Comparison of ENCODE assay signal across 14 mouse cellular contexts in genomic region chr13:95484664-95485063, GRCm38 (mm10). TPM values are rescaled to one million over a fixed set of nuclear protein-coding genes. Genes with fewer than 3 reads are reported as not detected.
A peak's percentile ranks its signal among the peaks of the same experiment; 100 is the strongest.
DNase-seq lines count a peak whose midpoint lies in the region; ATAC-seq and TF ChIP-seq lines count a peak whose summit lies in the region.
"Had no signal": no experiment of that assay in that cellular context is flagged by ENCODE, and none has a peak within 500 bp of the region (broad histone marks: within the 10 kb centered on the region; RNA-seq: fewer than 3 reads in every experiment).

No protein-coding gene starts in this region.

- DNase-seq in forebrain, embryonic 11.5 days (ENCODE audit: low spot score), result no peak
- DNase-seq in midbrain, embryonic 14.5 days, result peak; percentile 21
- DNase-seq in midbrain, postnatal 0 days (ENCODE audit: low spot score), result peak; percentile 8
- no peak for DNase-seq in frontal cortex, postnatal 36 days (ENCODE audit: low spot score in 2 of 2)
- DNase-seq: cerebellum, postnatal 14 days; thymus, postnatal 14 days had no signal

- peak; percentile 36; the same call in 1 of the 2 replicates for ATAC-seq in forebrain, embryonic 16.5 days
- no peak for ATAC-seq in forebrain, embryonic 11.5 days (replicated peaks; ENCODE audit: low FRiP score)
- no peak for ATAC-seq in midbrain, embryonic 14.5 days (ENCODE audit: low FRiP score, low TSS enrichment)
- no peak for ATAC-seq in midbrain, embryonic 13.5 days
- no peak; the same call in 1 of the 2 replicates for ATAC-seq in limb, embryonic 15.5 days (ENCODE audit: insufficient number of reproducible peaks, low FRiP score, low TSS enrichment, low read depth)
- ATAC-seq in midbrain, postnatal 0 days (ENCODE audit: low FRiP score), result no peak
- no peak for ATAC-seq in erythroid progenitor cell, adult 5-6 weeks (replicated peaks; ENCODE audit: low FRiP score, poor library complexity, severe bottlenecking)

- no peak for TF ChIP-seq CTCF in midbrain, postnatal 0 days (IDR thresholded peaks at IDR 0.05)

- no peak overlapping the region for H3K9ac ChIP-seq in forebrain, embryonic 16.5 days (replicated peaks; ENCODE audit: low read depth, low read length)
- H3K9ac ChIP-seq in forebrain, embryonic 11.5 days (ENCODE audit: low read length), result no peak overlapping the region
- no peak overlapping the region for H3K9ac ChIP-seq in midbrain, embryonic 14.5 days (replicated peaks; ENCODE audit: low read length)
- no peak overlapping the region for H3K9ac ChIP-seq in midbrain, embryonic 13.5 days (replicated peaks)
- no peak overlapping the region for H3K9ac ChIP-seq in limb, embryonic 15.5 days
- no peak overlapping the region for H3K9ac ChIP-seq in midbrain, postnatal 0 days (replicated peaks; ENCODE audit: low read length, poor library complexity, severe bottlenecking)

- H3K9me3 ChIP-seq in forebrain, embryonic 16.5 days (ENCODE audit: control insufficient read depth, low read length), result no peaks in the 10 kb centered on the region
- H3K9me3 ChIP-seq in forebrain, embryonic 11.5 days (ENCODE audit: control insufficient read depth, low read length), result no peaks in the 10 kb centered on the region
- H3K9me3 ChIP-seq in midbrain, embryonic 14.5 days (ENCODE audit: control insufficient read depth, low read length), result no peaks in the 10 kb centered on the region
- no peaks in the 10 kb centered on the region for H3K9me3 ChIP-seq in midbrain, embryonic 13.5 days
- H3K9me3 ChIP-seq in limb, embryonic 15.5 days, result no peaks in the 10 kb centered on the region
- no peaks in the 10 kb centered on the region for H3K9me3 ChIP-seq in midbrain, postnatal 0 days (ENCODE audit: low read length)
- H3K9me3 ChIP-seq: hindbrain, embryonic 10.5 days had no signal

- 26% methylated on average over 5 of the region's 5 CpGs for WGBS in forebrain, embryonic 16.5 days
- WGBS in forebrain, embryonic 11.5 days, result 56% methylated on average over 5 of the region's 5 CpGs
- 43% methylated on average over 5 of the region's 5 CpGs for WGBS in midbrain, embryonic 14.5 days
- 33% methylated on average over 5 of the region's 5 CpGs for WGBS in midbrain, embryonic 13.5 days
- WGBS in limb, embryonic 15.5 days, result 11% methylated on average over 5 of the region's 5 CpGs
- WGBS in midbrain, postnatal 0 days, result 36% methylated on average over 5 of the region's 5 CpGs

- no peak overlapping the region for H3K27ac ChIP-seq in forebrain, embryonic 16.5 days (ENCODE audit: low read length)
- no peak overlapping the region for H3K27ac ChIP-seq in forebrain, embryonic 11.5 days (ENCODE audit: low read depth, low read length)
- no peak overlapping the region for H3K27ac ChIP-seq in midbrain, embryonic 14.5 days (replicated peaks; ENCODE audit: low read depth, low read length)
- H3K27ac ChIP-seq in midbrain, embryonic 13.5 days, result no peak overlapping the region
- peak overlapping the region; percentile 61; the same call in 1 of the 2 replicates for H3K27ac ChIP-seq in limb, embryonic 15.5 days
- no peak overlapping the region for H3K27ac ChIP-seq in midbrain, postnatal 0 days (ENCODE audit: low read depth, low read length)
- H3K27ac ChIP-seq: hindbrain, embryonic 10.5 days; macrophage had no signal

- no peaks in the 10 kb centered on the region for H3K4me1 ChIP-seq in forebrain, embryonic 16.5 days (replicated peaks; ENCODE audit: control insufficient read depth, insufficient read depth, low read length)
- no peaks in the 10 kb centered on the region for H3K4me1 ChIP-seq in forebrain, embryonic 11.5 days (replicated peaks; ENCODE audit: control insufficient read depth, insufficient read depth, low read length)
- H3K4me1 ChIP-seq in midbrain, embryonic 14.5 days (ENCODE audit: control insufficient read depth, insufficient read depth, low read length), result no peaks in the 10 kb centered on the region
- no peaks in the 10 kb centered on the region for H3K4me1 ChIP-seq in midbrain, embryonic 13.5 days (replicated peaks)
- peaks cover 11% of the 10 kb centered on the region; the same call in 1 of the 2 replicates for H3K4me1 ChIP-seq in limb, embryonic 15.5 days
- H3K4me1 ChIP-seq in midbrain, postnatal 0 days (ENCODE audit: insufficient read depth, low read length), result no peaks in the 10 kb centered on the region
- H3K4me1 ChIP-seq: hindbrain, embryonic 10.5 days had no signal

- H3K4me3 ChIP-seq in forebrain, embryonic 16.5 days (replicated peaks; ENCODE audit: low read length), result no peak overlapping the region
- no peak overlapping the region for H3K4me3 ChIP-seq in forebrain, embryonic 11.5 days (ENCODE audit: low read depth, low read length)
- no peak overlapping the region for H3K4me3 ChIP-seq in midbrain, embryonic 14.5 days (replicated peaks; ENCODE audit: low read depth, low read length)
- no peak overlapping the region for H3K4me3 ChIP-seq in midbrain, embryonic 13.5 days (replicated peaks)
- no peak overlapping the region for H3K4me3 ChIP-seq in limb, embryonic 15.5 days
- no peak overlapping the region for H3K4me3 ChIP-seq in midbrain, postnatal 0 days (ENCODE audit: low read depth, low read length)
- H3K4me3 ChIP-seq: hindbrain, embryonic 10.5 days had no signal

- no peaks in the 10 kb centered on the region for H3K27me3 ChIP-seq in forebrain, embryonic 16.5 days (replicated peaks; ENCODE audit: control insufficient read depth, insufficient read depth, low read length)
- H3K27me3 ChIP-seq in forebrain, embryonic 11.5 days (ENCODE audit: control insufficient read depth, insufficient read depth, low read length), result no peaks in the 10 kb centered on the region
- H3K27me3 ChIP-seq in midbrain, embryonic 14.5 days (ENCODE audit: control insufficient read depth, insufficient read depth, low read length), result no peaks in the 10 kb centered on the region
- no peaks in the 10 kb centered on the region for H3K27me3 ChIP-seq in midbrain, embryonic 13.5 days
- H3K27me3 ChIP-seq in limb, embryonic 15.5 days, result no peaks in the 10 kb centered on the region
- no peaks in the 10 kb centered on the region for H3K27me3 ChIP-seq in midbrain, postnatal 0 days (ENCODE audit: insufficient read depth, low read length)

- H3K4me2 ChIP-seq in forebrain, embryonic 16.5 days (ENCODE audit: low read length), result no peak overlapping the region
- no peak overlapping the region for H3K4me2 ChIP-seq in forebrain, embryonic 11.5 days (ENCODE audit: low read depth, low read length, severe bottlenecking)
- no peak overlapping the region for H3K4me2 ChIP-seq in midbrain, embryonic 14.5 days (ENCODE audit: low read length)
- H3K4me2 ChIP-seq in midbrain, embryonic 13.5 days (replicated peaks), result no peak overlapping the region
- no peak overlapping the region for H3K4me2 ChIP-seq in limb, embryonic 15.5 days
- no peak overlapping the region for H3K4me2 ChIP-seq in midbrain, postnatal 0 days (ENCODE audit: low read depth, low read length, poor library complexity, severe bottlenecking)

- H3K36me3 ChIP-seq in forebrain, embryonic 16.5 days (ENCODE audit: control insufficient read depth, insufficient read depth), result no peaks in the 10 kb centered on the region
- H3K36me3 ChIP-seq in forebrain, embryonic 11.5 days (ENCODE audit: control insufficient read depth, insufficient read depth, low read length), result no peaks in the 10 kb centered on the region
- H3K36me3 ChIP-seq in midbrain, embryonic 14.5 days (ENCODE audit: control insufficient read depth, insufficient read depth, low read length), result no peaks in the 10 kb centered on the region
- H3K36me3 ChIP-seq in midbrain, embryonic 13.5 days, result no peaks in the 10 kb centered on the region
- no peaks in the 10 kb centered on the region for H3K36me3 ChIP-seq in limb, embryonic 15.5 days
- H3K36me3 ChIP-seq in midbrain, postnatal 0 days (ENCODE audit: insufficient read depth, low read length), result no peaks in the 10 kb centered on the region
- H3K36me3 ChIP-seq: hindbrain, embryonic 10.5 days had no signal

RNA-seq across cellular contexts. Expression of gene S100z, which starts 6.1 kb away (rescaled TPM):
- not detected in 2 replicates for polyA plus RNA-seq in forebrain, embryonic 16.5 days (2015; fragmentation: Nextera tagmentation; extraction: Ambion mirVana)
- polyA plus RNA-seq in forebrain, embryonic 11.5 days (2014; fragmentation: Nextera tagmentation; extraction: Ambion mirVana), result 0.83 and 1.7 TPM in 2 replicates
- not detected in 2 replicates for polyA plus RNA-seq in midbrain, embryonic 14.5 days (2014; fragmentation: Nextera tagmentation; extraction: Ambion mirVana)
- not detected in 2 replicates for polyA plus RNA-seq in midbrain, embryonic 13.5 days (2015; fragmentation: Nextera tagmentation; extraction: Ambion mirVana)
- polyA plus RNA-seq in limb, embryonic 15.5 days (2015; fragmentation: Nextera tagmentation; extraction: Ambion mirVana), result not detected in 2 replicates
- not detected in 2 replicates for total RNA-seq in midbrain, postnatal 0 days (2014; rRNA removed)
- polyA plus RNA-seq in midbrain, postnatal 0 days (2015; fragmentation: Nextera tagmentation; extraction: Ambion mirVana), result not detected in 2 replicates
- total RNA-seq in erythroid progenitor cell, adult 5-6 weeks (2015; ENCODE audit: low replicate concordance), result not detected in 2 replicates
- total RNA-seq in erythroid progenitor cell, adult 5-6 weeks (2017; ENCODE audit: low replicate concordance), result not detected in 2 replicates
- total RNA-seq: heart, adult 8-10 months; left cerebral cortex, postnatal 14 days had no signal
- polyA plus RNA-seq: hindbrain, embryonic 10.5 days; macrophage had no signal

RNA-seq across cellular contexts. Expression of gene Crhbp, which starts 39.9 kb away (rescaled TPM):
- 0.93 and 1.2 TPM in 2 replicates for polyA plus RNA-seq in forebrain, embryonic 16.5 days (2015; fragmentation: Nextera tagmentation; extraction: Ambion mirVana)
- 0.17 and 0.25 TPM in 2 replicates for polyA plus RNA-seq in forebrain, embryonic 11.5 days (2014; fragmentation: Nextera tagmentation; extraction: Ambion mirVana)
- polyA plus RNA-seq in midbrain, embryonic 14.5 days (2014; fragmentation: Nextera tagmentation; extraction: Ambion mirVana), result 3.2 and 3.3 TPM in 2 replicates
- 1.7 and 1.9 TPM in 2 replicates for polyA plus RNA-seq in midbrain, embryonic 13.5 days (2015; fragmentation: Nextera tagmentation; extraction: Ambion mirVana)
- polyA plus RNA-seq in limb, embryonic 15.5 days (2015; fragmentation: Nextera tagmentation; extraction: Ambion mirVana), result 0.12 and 0.20 TPM in 2 replicates
- total RNA-seq in midbrain, postnatal 0 days (2014; rRNA removed), result 3.7 and 7.7 TPM in 2 replicates
- 5.2 and 6.7 TPM in 2 replicates for polyA plus RNA-seq in midbrain, postnatal 0 days (2015; fragmentation: Nextera tagmentation; extraction: Ambion mirVana)
- not detected in 2 replicates for total RNA-seq in erythroid progenitor cell, adult 5-6 weeks (2015; ENCODE audit: low replicate concordance)
- not detected in 2 replicates for total RNA-seq in erythroid progenitor cell, adult 5-6 weeks (2017; ENCODE audit: low replicate concordance)
- total RNA-seq: heart, adult 8-10 months had no signal
- polyA plus RNA-seq: macrophage had no signal

RNA-seq across cellular contexts. Expression of gene F2rl1, which starts 40.4 kb away (rescaled TPM):
- 0.11 TPM in 1 of 2 replicates, not detected in the other for polyA plus RNA-seq in forebrain, embryonic 16.5 days (2015; fragmentation: Nextera tagmentation; extraction: Ambion mirVana)
- polyA plus RNA-seq in forebrain, embryonic 11.5 days (2014; fragmentation: Nextera tagmentation; extraction: Ambion mirVana), result 0.12 TPM in 1 of 2 replicates, not detected in the other
- polyA plus RNA-seq in midbrain, embryonic 14.5 days (2014; fragmentation: Nextera tagmentation; extraction: Ambion mirVana), result 0.08 and 0.12 TPM in 2 replicates
- polyA plus RNA-seq in midbrain, embryonic 13.5 days (2015; fragmentation: Nextera tagmentation; extraction: Ambion mirVana), result 0.17 and 0.20 TPM in 2 replicates
- 3.2 and 5.3 TPM in 2 replicates for polyA plus RNA-seq in limb, embryonic 15.5 days (2015; fragmentation: Nextera tagmentation; extraction: Ambion mirVana)
- 0.16 and 0.19 TPM in 2 replicates for total RNA-seq in midbrain, postnatal 0 days (2014; rRNA removed)
- 0.21 TPM in 1 of 2 replicates, not detected in the other for polyA plus RNA-seq in midbrain, postnatal 0 days (2015; fragmentation: Nextera tagmentation; extraction: Ambion mirVana)
- total RNA-seq in erythroid progenitor cell, adult 5-6 weeks (2015; ENCODE audit: low replicate concordance), result not detected in 2 replicates
- 1.7 TPM in 1 of 2 replicates, not detected in the other for total RNA-seq in erythroid progenitor cell, adult 5-6 weeks (2017; ENCODE audit: low replicate concordance)
- polyA plus RNA-seq: macrophage had no signal

Comparison
In these comparisons a context has a peak if more than half of its experiments do, and no peak if none do; other contexts are left out.
1. DNase-seq: peak in midbrain, embryonic 14.5 days (single experiment) and midbrain, postnatal 0 days (single experiment); none in forebrain, embryonic 11.5 days (single experiment) and frontal cortex, postnatal 36 days (0 of 2).